Mouse (Mus musculus) myocyte (in vitro differentiated cells): ENCODE measurements around the gene Notch2.

ENCODE experiments used
- E2F4 ChIP-seq: IDR thresholded peaks from one replicate; pipeline ENCODE4 v1.6.1; 2011; ENCODE audit warnings: mild to moderate bottlenecking, control low read depth, moderate library complexity; ENCODE audit not compliant: insufficient read depth
- MYOG ChIP-seq, 3 experiments: IDR thresholded peaks; one replicate each; pipeline ENCODE4 v1.6.1; 2011; ENCODE audit warnings: control low read depth in 2 of 3, low read depth in 2 of 3, mild to moderate bottlenecking in 2 of 3; ENCODE audit not compliant: insufficient read length in 2 of 3, control insufficient read depth in 1 of 3, insufficient read depth in 1 of 3
- POLR2A ChIP-seq: IDR thresholded peaks from one replicate; pipeline ENCODE4 v1.6.1; 2011; ENCODE audit warnings: low read depth, mild to moderate bottlenecking, control low read depth, moderate library complexity; ENCODE audit not compliant: insufficient read length
- REST ChIP-seq: IDR thresholded peaks from one replicate; pipeline ENCODE4 v1.6.1; 2011; ENCODE audit warnings: mild to moderate bottlenecking, control low read depth, moderate library complexity; ENCODE audit not compliant: insufficient read depth, insufficient read length
- USF1 ChIP-seq: IDR thresholded peaks from one replicate; pipeline ENCODE4 v1.6.1; 2011; ENCODE audit warnings: low read depth, mild to moderate bottlenecking, control low read depth, moderate library complexity

DNA sequence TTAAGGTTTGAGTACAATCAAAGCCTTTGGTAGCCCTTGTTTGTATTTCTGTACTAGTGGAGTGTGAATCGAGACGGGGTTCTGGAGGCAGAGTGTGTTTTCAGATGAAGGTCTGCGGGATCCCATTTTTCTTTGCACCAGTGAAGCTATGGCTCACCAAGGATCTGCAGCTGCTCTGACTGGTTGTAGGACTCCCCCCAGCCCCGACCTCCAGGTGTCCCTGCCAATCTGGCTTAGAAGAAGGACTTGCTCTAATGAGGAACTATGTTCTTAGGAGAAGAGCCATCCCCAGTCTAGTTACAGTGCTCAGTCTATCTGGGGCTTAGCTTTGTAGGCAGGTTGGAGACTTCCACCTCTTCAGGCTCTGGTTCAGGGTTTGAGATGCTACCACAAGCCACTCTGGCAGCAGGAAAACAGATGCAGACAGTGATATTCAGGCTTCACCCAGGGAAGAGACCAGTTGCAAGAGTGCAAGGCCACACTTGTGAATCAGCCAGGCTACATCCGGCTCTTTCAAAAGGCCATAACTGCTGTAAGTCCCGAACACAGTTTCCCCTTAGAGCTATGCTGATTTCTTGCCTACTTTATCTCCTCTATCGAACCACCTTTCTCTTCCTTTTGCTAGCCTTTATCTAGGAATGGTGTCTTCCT is 4.0 kb upstream of the Notch2 start:
- TF ChIP-seq E2F4 (no peak), MYOG (IDR thresholded peaks at IDR 0.05; ENCODE audit: control insufficient read depth in 1 of 3, insufficient read depth in 1 of 3, insufficient read length in 2 of 3, low read depth in 2 of 3) (peak in 1 of 3 experiments; percentile 25), POLR2A (no peak), REST (no peak), USF1 (no peak)
